Mouse (Mus musculus) ES-E14 (cell line): Measurements from ENCODE around the gene Lin7b.

Experiments
- CHD2 ChIP-seq: IDR thresholded peaks from 2 replicates; pipeline ENCODE4 v1.6.1; 2014; ENCODE audit warnings: mild to moderate bottlenecking, low read depth, low read length, inconsistent platforms
- HCFC1 ChIP-seq: IDR thresholded peaks from 2 replicates; pipeline ENCODE4 v1.6.1; 2012; ENCODE audit warnings: low read length, inconsistent platforms, borderline replicate concordance; ENCODE audit not compliant: insufficient read depth
- MAFK ChIP-seq: IDR thresholded peaks from 2 replicates; pipeline ENCODE4 v1.6.1; 2014; ENCODE audit warnings: mild to moderate bottlenecking, low read depth, low read length, inconsistent platforms; ENCODE audit not compliant: insufficient read depth
- ZC3H11A ChIP-seq: IDR thresholded peaks from 2 replicates; pipeline ENCODE4 v1.6.1; 2012; ENCODE audit warnings: low read depth, mild to moderate bottlenecking, inconsistent platforms, low read length, borderline replicate concordance
- ZNF384 ChIP-seq: IDR thresholded peaks from 2 replicates; pipeline ENCODE4 v1.6.1; 2012; ENCODE audit warnings: low read depth, low read length, inconsistent platforms

DNA sequence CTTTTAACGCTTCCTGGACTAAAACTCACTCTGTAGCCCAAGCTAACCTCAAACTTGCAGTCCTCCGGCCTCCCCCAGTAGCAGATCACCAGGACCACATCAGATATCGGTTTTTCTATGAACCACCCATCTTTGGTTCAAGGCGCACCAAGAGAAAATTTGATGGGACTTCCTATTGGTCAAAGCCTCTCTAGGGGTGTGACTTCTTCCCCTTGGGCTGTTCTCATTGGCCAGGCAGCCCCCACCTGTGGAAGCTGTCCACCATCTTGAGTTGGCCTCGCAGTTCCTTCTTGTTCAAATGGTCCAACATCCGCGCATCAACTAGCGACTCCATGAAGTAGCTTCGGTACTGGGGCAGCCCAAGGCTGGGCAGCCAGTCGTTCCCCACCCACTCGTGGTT lies 28.3 kb downstream of the Lin7b start:
- no peak for TF ChIP-seq ZC3H11A
- no peak for TF ChIP-seq ZNF384
- no peak for TF ChIP-seq HCFC1
- TF ChIP-seq MAFK, result no peak
- TF ChIP-seq CHD2, result no peak
